Mouse (Mus musculus): Measurements from ENCODE around the gene Chchd5.

Chchd5 gene

GRCm38 (mm10) chr2:129129412-129129929 lies at the start of gene Chchd5:
TSS of gene Chchd5 (plus strand) at chr2:129129700.
- peak; percentile 86 to 92 for DNase-seq (ENCODE audit: low spot score in 2 of 2)

DNA sequence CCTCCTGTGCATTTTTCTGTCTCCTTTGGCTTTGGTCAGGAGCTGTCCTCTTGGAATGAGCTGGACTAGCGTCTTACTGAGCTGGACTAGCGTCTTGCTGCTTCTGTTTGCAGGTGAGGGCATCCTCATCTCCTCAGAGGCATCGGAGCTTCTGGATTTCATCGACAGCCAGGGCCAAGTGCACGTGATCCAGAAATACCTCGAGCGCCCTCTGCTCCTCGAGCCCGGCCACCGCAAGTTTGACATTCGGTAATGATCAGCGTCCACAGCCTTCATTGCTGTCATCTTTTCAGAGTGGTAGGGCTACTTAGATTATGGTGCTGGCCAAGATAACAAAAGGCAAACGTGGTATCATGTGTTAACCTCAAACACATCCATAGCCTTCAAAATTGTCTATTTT lies 48.4 kb upstream of the Chchd5 start:
- no peak for DNase-seq (ENCODE audit: low spot score in 2 of 2)

GRCm38 (mm10) chr2:129083514-129083913 lies 46.0 kb upstream of the Chchd5 start:
- DNase-seq (ENCODE audit: low spot score in 2 of 2), result no peak

- peak in 1 of 2 experiments; percentile 27 for DNase-seq (ENCODE audit: low spot score in 2 of 2)
Measured at GRCm38 (mm10) chr2:129084959-129085358, 44.5 kb upstream of the Chchd5 start.

- DNase-seq (ENCODE audit: low spot score in 2 of 2), result no peak
Measured at GRCm38 (mm10) chr2:129087520-129087919, 42.0 kb upstream of the Chchd5 start.

GRCm38 (mm10) chr2:129090370-129090769 lies 39.1 kb upstream of the Chchd5 start:
- no peak for DNase-seq (ENCODE audit: low spot score in 2 of 2)

- DNase-seq (ENCODE audit: low spot score in 2 of 2), result no peak
Measured at GRCm38 (mm10) chr2:129092810-129093209, 36.7 kb upstream of the Chchd5 start.

DNA sequence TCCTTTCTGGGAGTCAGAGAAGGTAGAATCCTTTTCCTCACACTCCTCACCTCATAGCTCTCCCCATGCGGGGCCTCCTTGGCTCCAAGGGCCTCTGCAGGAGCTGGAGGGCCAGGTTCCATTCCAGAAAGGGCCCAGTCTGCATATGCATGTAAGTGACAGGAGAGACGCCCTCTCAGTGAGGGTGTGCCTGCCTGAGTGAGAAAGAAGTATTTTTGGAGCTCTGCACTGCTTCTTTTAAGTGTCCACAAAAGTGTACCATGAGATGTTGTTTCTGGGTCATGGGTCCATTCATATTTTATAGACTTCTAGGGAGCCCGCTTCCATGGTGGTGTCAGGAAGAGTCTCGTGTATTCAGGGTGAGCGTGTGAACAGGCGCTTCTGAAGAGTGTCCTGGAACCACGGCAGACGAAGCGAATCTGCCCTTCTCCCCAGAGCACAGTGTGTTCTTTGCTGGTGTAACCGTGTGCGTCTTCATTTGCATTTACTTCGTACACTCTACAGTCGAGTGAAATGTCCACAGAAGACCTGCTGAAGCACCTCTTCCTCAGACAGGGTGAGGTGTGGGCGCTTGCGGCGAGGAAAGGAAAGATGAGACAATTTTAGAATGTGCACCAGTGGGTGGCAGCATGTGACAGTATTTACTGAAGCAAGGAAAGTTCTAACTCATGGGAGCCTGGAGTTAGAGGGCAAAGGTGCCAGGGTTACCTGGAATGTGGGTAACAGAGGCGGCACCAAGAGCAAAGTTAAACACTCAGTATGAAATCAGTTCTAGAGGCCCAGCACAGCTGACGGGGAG lies 35.4 kb upstream of the Chchd5 start:
- DNase-seq (ENCODE audit: low spot score in 2 of 2), result no peak

- DNase-seq (ENCODE audit: low spot score in 2 of 2), result peak; percentile 88 to 89
Measured at GRCm38 (mm10) chr2:129100784-129101310, 28.7 kb upstream of the Chchd5 start, which contains the start of gene Polr1b. TSS of gene Polr1b (plus strand) at chr2:129100995.

DNA sequence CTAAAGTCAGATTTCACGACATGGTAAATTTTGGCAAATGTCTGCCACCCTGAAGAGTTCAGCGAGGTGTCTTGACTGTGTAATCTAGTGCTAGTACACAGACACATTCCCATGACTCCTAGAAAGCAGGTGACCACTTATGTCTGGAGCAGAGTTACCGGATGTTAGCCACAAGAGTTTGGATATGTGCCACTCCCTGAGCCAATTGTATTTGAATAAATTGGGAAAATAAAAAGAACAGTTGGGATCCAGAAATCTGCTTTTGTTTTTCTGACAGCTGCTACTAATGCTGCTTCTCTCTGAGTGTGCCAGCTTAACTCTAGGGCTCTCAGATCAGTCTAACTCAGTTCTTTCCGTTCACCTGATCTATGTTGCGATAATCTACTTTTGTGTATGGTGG lies 16.6 kb upstream of the Chchd5 start:
- no peak for DNase-seq (ENCODE audit: low spot score in 2 of 2)

DNA sequence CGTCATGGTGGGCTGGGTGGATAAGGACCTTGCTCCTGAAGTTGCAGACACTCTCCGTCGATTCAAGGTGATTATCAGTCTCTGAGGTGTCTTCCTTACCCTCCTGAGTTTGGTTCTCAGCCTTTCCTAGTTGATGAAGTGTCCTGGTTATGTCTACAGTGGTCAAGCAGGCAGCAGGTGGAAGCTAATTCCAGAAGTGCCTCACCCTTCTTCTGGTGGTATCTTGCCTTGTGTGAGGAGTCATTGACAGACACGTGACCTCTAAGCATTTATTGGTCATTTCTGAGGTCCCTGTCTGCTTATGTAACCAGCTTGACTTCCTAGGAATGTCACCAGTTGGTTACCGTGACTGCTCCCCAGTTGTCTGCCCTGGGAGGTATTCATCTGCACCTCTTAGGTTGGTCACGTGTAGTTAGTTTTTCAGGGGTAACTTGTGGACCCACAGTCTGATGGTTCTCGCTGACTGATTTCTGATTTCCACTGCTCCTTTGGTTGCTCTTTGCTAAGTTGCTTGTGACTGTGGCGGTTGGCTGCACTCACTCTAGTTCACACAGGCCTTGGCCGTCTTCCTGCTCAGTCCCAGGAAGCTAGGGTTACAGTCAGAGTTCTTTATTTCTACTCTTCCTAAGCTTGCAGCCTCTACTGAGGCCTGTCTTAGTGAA lies 13.7 kb upstream of the Chchd5 start:
- no peak for DNase-seq (ENCODE audit: low spot score in 2 of 2)

- DNase-seq (ENCODE audit: low spot score in 2 of 2), result no peak
Measured at GRCm38 (mm10) chr2:129116368-129116739, 13.1 kb upstream of the Chchd5 start.

DNA sequence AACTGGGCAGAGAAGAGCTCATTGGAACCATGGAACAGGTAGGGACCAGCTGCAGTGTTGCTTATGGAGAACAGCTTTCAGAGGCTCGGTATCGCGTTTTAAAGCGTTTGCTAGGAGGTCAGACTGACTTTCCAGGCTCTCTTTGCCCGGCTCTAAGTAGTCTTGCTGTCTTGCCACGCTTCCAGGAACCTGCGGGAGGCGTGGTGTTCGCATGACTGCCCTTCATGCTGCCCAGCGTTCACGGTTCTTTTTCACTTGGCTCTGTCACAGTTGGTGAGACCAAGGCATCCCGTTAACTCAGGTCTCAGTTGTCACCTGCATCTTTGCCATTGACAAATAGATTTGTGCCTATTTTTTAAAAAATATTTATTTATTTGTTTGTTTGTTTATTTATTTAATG lies 11.4 kb upstream of the Chchd5 start:
- no peak for DNase-seq (ENCODE audit: low spot score in 2 of 2)

DNA sequence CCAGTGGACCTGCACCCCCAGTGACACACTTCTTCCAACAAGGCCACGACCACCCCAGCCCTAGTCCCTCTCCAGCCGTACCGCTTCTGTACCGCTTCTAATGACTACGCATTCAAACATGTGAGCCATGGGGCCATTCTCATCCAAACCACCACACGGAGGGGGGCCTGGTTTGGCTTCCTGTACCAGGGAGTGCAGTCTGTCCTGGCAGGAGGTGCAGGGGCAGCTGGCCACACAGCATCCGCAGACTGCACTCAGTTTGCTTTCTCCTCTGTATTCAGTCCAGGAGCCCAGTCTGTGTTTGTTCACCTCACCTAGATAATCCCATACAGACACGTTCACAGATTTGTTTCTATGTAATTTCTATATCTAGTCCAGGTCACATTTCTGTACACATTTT lies 7.5 kb upstream of the Chchd5 start:
- DNase-seq (ENCODE audit: low spot score in 2 of 2), result no peak

DNA sequence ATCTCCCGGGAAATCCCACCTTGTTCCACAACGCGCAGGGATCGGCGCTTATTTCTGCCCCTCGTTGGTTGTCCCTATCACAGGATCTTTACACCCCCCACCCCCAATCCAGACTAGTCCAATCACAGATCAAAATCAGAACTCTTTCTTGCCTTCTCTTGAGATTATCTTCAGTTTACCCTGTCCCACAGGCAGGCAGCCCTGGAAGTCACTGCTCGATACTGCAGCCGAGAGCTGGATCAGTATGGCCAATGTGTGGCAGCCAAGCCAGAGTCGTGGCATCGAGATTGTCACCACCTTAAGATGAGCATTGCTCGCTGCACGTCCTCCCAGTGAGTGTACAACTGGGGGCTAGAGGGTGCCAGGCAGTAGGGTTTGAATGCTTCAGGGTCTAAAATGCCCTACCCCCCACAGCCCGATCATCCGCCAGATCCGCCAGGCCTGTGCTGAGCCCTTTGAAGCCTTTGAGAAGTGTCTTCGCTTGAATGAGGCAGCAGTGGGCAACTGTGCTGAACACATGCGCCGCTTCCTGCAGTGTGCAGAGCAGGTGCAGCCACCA lies 566 bp downstream of the Chchd5 start:
- DNase-seq (ENCODE audit: low spot score in 2 of 2), result peak; percentile 3 to 29

DNA sequence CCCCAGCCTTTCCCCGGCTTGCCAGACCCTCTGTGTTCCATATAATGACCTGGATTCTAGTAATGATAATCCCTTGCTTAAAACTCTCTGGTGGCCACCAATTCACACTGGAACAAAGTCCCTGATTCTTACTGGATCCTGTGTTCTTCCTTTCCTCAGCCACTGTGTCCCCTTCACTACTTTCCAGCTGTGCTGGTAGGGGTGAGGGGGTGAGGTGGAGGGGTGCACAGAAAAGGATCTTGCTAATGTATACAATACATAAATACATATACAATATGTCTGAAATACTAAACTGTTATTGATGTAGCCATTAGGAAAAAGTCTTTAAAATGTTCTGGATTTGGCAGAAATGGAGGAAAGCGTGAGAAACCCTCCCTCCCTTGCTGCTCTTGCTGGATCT lies 1.3 kb downstream of the Chchd5 start:
- DNase-seq (ENCODE audit: low spot score in 2 of 2), result no peak

GRCm38 (mm10) chr2:129132231-129132630 lies 2.7 kb downstream of the Chchd5 start:
- DNase-seq (ENCODE audit: low spot score in 2 of 2), result no peak

DNA sequence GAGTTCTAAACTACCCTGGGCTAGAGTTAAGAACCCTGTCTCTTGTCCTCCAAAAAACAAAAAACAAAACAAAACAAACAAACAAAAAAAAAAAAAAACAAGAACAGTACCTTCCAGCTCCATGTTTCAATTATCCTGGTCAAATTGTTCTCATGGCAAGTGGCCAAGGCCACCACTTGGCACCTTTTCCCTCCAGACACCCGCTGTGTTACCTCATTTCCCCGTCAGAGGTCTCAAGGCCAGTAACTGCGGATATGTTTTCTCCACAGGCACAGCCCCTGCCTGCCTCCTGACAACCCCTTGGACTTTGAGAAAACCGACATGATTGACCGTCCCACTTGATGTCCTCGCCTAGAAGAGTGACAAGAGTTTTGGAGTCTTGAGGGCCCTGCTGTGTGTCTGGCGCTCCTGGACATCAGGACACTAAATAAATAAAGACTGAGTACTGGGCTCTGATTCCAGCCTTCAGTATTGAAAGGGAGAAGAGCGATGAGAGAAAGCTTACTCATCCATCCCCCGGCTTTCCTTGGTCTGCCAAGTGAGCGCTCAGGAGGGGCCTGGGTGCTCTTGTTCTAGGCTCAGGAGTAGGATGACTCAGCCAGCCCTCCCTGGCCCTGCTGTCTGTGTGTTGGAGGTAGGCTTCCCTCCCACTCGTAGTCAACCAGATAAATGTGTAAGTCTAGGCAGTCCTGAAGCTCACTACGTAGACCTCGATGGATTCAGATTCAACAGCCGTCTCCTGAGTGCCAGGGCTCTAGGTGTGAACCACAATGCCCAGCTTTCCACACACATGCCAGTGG lies 3.7 kb downstream of the Chchd5 start:
- no peak for DNase-seq (ENCODE audit: low spot score in 2 of 2)

- no peak for DNase-seq (ENCODE audit: low spot score in 2 of 2)
Measured at GRCm38 (mm10) chr2:129139906-129140305, 10.4 kb downstream of the Chchd5 start.

DNA sequence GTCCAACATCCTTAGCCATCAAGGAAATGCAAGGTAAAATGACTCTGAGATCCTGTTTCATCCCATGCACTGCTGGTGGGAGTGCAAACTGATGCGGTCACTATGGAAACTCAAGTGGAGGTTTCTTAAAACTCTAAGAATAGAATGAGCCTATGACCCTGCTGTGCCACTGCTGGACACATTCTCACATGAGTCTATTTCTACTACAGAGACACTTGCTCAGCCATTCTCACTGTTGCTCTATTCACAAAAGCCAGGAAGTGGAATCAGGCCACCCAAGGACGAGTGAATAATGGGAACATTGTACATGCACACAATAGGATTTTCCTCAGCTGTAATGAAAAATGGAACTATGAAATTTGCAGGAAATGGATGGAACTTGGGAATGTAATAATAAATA lies 19.3 kb downstream of the Chchd5 start:
- DNase-seq (ENCODE audit: low spot score in 2 of 2), result no peak

- DNase-seq (ENCODE audit: low spot score in 2 of 2), result no peak
Measured at GRCm38 (mm10) chr2:129150386-129150785, 20.9 kb downstream of the Chchd5 start.

- DNase-seq (ENCODE audit: low spot score in 2 of 2), result no peak
Measured at GRCm38 (mm10) chr2:129151111-129151510, 21.6 kb downstream of the Chchd5 start.

All from natural killer cell, adult 2 months (primary cell).